Mouse (Mus musculus): Measurements from ENCODE around the gene Aida. TPM values are rescaled to one million over a fixed set of nuclear protein-coding genes. Genes with fewer than 3 reads are reported as not detected.
"Not testable (repeated sequence)": the region's sequence is repeated elsewhere in the genome, so short reads cannot be mapped to it uniquely, and the experiment has no call there.

Aida gene
- polyA plus RNA-seq, 1 experiment from 2014 or later = 14.0 TPM

- H3K9me3 ChIP-seq (replicated peaks; ENCODE audit: control insufficient read depth, low read length) = peaks cover 2% of the 10 kb centered on the region
- no peak overlapping the region for H3K27ac ChIP-seq (ENCODE audit: low read length)
- peaks cover 46% of the 10 kb centered on the region for H3K36me3 ChIP-seq (ENCODE audit: control insufficient read depth, insufficient read depth)
- no peak overlapping the region for H3K4me3 ChIP-seq (ENCODE audit: low read depth, low read length)
- ATAC-seq (ENCODE audit: low read depth) = no peak
- 84% methylated on average over 6 of the region's 6 CpGs for WGBS (ENCODE audit: insufficient replicate concordance)
- no peaks in the 10 kb centered on the region for H3K4me1 ChIP-seq (ENCODE audit: control insufficient read depth, low read depth, low read length)
- H3K27me3 ChIP-seq (ENCODE audit: control insufficient read depth, insufficient read depth, low read depth, low read length) = no peaks in the 10 kb centered on the region
- H3K4me2 ChIP-seq (ENCODE audit: low read depth, low read length) = no peak overlapping the region
- no peak overlapping the region for H3K9ac ChIP-seq (ENCODE audit: low read depth, low read length)
These were observed 28.0 kb downstream of the Aida start for GRCm38 (mm10) chr1:183324433-183324832.

DNA sequence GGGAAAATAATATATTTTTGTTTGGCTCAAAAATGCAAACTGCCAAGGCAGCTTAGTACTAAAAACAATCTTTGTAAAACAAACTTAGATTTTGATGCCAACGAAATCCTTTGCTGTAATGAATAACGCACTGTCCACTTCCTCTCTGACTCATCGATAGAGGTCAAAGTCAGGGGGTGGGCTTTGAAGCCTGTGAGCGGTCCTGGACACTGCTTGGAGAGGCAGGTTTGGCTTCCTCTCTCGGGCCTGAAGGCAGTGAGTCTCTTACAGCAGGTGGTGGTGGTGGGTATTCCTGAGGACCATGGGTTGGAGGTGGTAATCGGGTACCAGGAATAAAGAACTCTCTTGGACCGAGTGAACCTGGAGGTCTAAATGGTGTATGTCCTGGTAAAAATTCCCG, 30.8 kb downstream of the Aida start:
- Histone ChIP-seq H3K4me3 (ENCODE audit: low read depth, low read length) (no peak overlapping the region), H3K9ac (ENCODE audit: low read depth, low read length) (no peak overlapping the region), H3K9me3 (replicated peaks; ENCODE audit: control insufficient read depth, low read length) (peaks cover 2% of the 10 kb centered on the region), H3K4me1 (ENCODE audit: control insufficient read depth, low read depth, low read length) (no peaks in the 10 kb centered on the region), H3K36me3 (ENCODE audit: control insufficient read depth, insufficient read depth) (peaks cover 58% of the 10 kb centered on the region), H3K27ac (ENCODE audit: low read length) (no peak overlapping the region), H3K27me3 (ENCODE audit: control insufficient read depth, insufficient read depth, low read depth, low read length) (no peaks in the 10 kb centered on the region), H3K4me2 (ENCODE audit: low read depth, low read length) (no peak overlapping the region)
- ATAC-seq (ENCODE audit: low read depth) = no peak
- WGBS (ENCODE audit: insufficient replicate concordance) = 76% methylated on average over 8 of the region's 8 CpGs

GRCm38 (mm10) chr1:183342902-183343301, 46.5 kb downstream of the Aida start:
- H3K9ac ChIP-seq (ENCODE audit: low read depth, low read length); H3K4me2 ChIP-seq (ENCODE audit: low read depth, low read length); ATAC-seq (ENCODE audit: low read depth); H3K9me3 ChIP-seq (replicated peaks; ENCODE audit: control insufficient read depth, low read length); H3K27me3 ChIP-seq (ENCODE audit: control insufficient read depth, insufficient read depth, low read depth, low read length); H3K4me3 ChIP-seq (ENCODE audit: low read depth, low read length); H3K27ac ChIP-seq (ENCODE audit: low read length); H3K4me1 ChIP-seq (ENCODE audit: control insufficient read depth, low read depth, low read length): not testable (repeated sequence)
- H3K36me3 ChIP-seq (ENCODE audit: control insufficient read depth, insufficient read depth) = peaks cover 10% of the 10 kb centered on the region
- 85% methylated on average over 1 of the region's 1 CpGs for WGBS (ENCODE audit: insufficient replicate concordance)

GRCm38 (mm10) chr1:183344886-183345816, 48.8 kb downstream of the Aida start:
- H3K9me3 ChIP-seq (replicated peaks; ENCODE audit: control insufficient read depth, low read length) = no peaks in the 10 kb centered on the region
- ATAC-seq (ENCODE audit: low read depth) = peak; percentile 97
- H3K27ac ChIP-seq (ENCODE audit: low read length) = peak overlapping the region; percentile 97
- no peaks in the 10 kb centered on the region for H3K27me3 ChIP-seq (ENCODE audit: control insufficient read depth, insufficient read depth, low read depth, low read length)
- H3K36me3 ChIP-seq (ENCODE audit: control insufficient read depth, insufficient read depth) = peaks cover 4% of the 10 kb centered on the region
- peaks cover 5% of the 10 kb centered on the region for H3K4me1 ChIP-seq (ENCODE audit: control insufficient read depth, low read depth, low read length)
- H3K4me3 ChIP-seq (ENCODE audit: low read depth, low read length) = peak overlapping the region; percentile 95
- WGBS (ENCODE audit: insufficient replicate concordance) = under 1% methylated on average over 72 of the region's 72 CpGs
- H3K9ac ChIP-seq (ENCODE audit: low read depth, low read length) = peak overlapping the region; percentile 96
- peak overlapping the region; percentile 84 for H3K4me2 ChIP-seq (ENCODE audit: low read depth, low read length)

- Histone ChIP-seq H3K27me3 (ENCODE audit: control insufficient read depth, insufficient read depth, low read depth, low read length) (no peaks in the 10 kb centered on the region), H3K9ac (ENCODE audit: low read depth, low read length) (peak overlapping the region; percentile 96), H3K4me3 (ENCODE audit: low read depth, low read length) (peak overlapping the region; percentile 95), H3K27ac (ENCODE audit: low read length) (peak overlapping the region; percentile 97; the same call in 1 of the 2 replicates), H3K36me3 (ENCODE audit: control insufficient read depth, insufficient read depth) (peaks cover 4% of the 10 kb centered on the region), H3K4me1 (ENCODE audit: control insufficient read depth, low read depth, low read length) (peaks cover 5% of the 10 kb centered on the region), H3K4me2 (ENCODE audit: low read depth, low read length) (peak overlapping the region; percentile 84), H3K9me3 (replicated peaks; ENCODE audit: control insufficient read depth, low read length) (no peaks in the 10 kb centered on the region)
- no peak for ATAC-seq (ENCODE audit: low read depth)
- 4% methylated on average over 10 of the region's 10 CpGs for WGBS (ENCODE audit: insufficient replicate concordance)
These were observed 49.4 kb downstream of the Aida start for GRCm38 (mm10) chr1:183345817-183346195.

DNA sequence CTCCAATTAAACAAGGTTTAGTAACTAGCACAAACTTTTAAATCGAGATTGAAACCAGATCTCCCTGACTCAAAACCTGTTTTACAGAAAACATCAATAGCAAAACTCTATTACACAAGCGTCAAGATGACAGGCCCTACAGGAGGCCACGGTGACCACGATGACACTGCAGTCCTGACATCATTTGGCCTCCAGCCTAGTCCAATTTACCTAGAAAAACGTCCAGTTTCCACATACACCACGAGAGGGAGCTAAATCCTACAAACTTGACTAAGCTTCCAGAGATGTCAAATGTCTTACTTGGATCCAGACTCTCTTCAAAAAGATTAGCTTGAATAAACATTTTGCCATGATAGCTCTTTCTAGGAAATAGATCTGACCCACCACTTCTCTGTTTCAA, 53.5 kb downstream of the Aida start:
- Histone ChIP-seq H3K4me3 (ENCODE audit: low read depth, low read length) (no peak overlapping the region), H3K36me3 (ENCODE audit: control insufficient read depth, insufficient read depth) (no peaks in the 10 kb centered on the region), H3K9me3 (replicated peaks; ENCODE audit: control insufficient read depth, low read length) (no peaks in the 10 kb centered on the region), H3K27me3 (ENCODE audit: control insufficient read depth, insufficient read depth, low read depth, low read length) (no peaks in the 10 kb centered on the region), H3K4me2 (ENCODE audit: low read depth, low read length) (no peak overlapping the region), H3K4me1 (ENCODE audit: control insufficient read depth, low read depth, low read length) (peaks cover 5% of the 10 kb centered on the region), H3K27ac (ENCODE audit: low read length) (no peak overlapping the region), H3K9ac (ENCODE audit: low read depth, low read length) (no peak overlapping the region)
- no peak for ATAC-seq (ENCODE audit: low read depth)
- 6% methylated on average over 6 of the region's 6 CpGs for WGBS (ENCODE audit: insufficient replicate concordance)

DNA sequence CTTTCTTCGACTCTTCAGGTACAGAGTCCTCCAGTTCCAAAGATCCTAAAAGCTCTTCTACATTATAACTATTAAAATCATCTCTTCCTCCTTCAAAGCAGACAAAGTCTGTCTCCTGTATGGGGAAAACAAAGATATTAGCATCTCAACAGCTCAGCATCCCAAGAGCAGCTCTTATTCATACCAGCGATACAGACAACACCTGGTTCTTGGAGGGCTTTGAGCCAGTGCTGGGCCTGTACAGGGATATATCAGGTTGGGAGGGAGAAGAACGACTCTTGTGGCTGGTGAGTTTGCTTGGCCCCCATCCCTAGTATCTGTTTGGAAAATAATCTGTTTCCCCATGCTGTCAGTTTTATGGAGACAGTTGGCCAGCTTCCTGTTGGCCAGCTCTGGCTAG, 62.5 kb downstream of the Aida start:
- Histone ChIP-seq H3K9me3 (replicated peaks; ENCODE audit: control insufficient read depth, low read length) (no peaks in the 10 kb centered on the region), H3K27me3 (ENCODE audit: control insufficient read depth, insufficient read depth, low read depth, low read length) (no peaks in the 10 kb centered on the region), H3K4me3 (ENCODE audit: low read depth, low read length) (no peak overlapping the region), H3K9ac (ENCODE audit: low read depth, low read length) (no peak overlapping the region), H3K4me2 (ENCODE audit: low read depth, low read length) (no peak overlapping the region), H3K36me3 (ENCODE audit: control insufficient read depth, insufficient read depth) (peaks cover 5% of the 10 kb centered on the region; the same call in 1 of the 2 replicates), H3K27ac (ENCODE audit: low read length) (no peak overlapping the region), H3K4me1 (ENCODE audit: control insufficient read depth, low read depth, low read length) (no peaks in the 10 kb centered on the region; the same call in 1 of the 2 replicates)
- 75% methylated on average over 3 of the region's 3 CpGs for WGBS (ENCODE audit: insufficient replicate concordance)
- no peak for ATAC-seq (ENCODE audit: low read depth)

DNA sequence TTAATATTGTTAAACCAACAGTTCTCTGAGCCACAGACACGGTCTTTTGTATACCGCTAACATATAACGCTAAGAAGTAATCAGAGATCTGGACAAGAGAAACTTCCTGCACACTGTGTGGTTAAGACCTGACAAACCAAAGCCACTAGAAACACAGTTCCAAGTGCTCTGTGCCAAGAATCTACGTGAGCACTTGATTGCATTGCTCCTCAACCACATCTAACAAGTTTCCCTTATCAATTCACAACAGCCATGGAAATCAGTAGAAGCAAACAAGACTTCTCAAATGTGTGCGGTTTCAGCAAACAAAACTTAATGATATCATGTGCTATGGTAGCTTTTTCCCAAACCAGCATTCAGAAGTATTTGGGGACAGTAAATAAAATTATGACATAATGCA, 65.9 kb downstream of the Aida start:
- Histone ChIP-seq H3K36me3 (ENCODE audit: control insufficient read depth, insufficient read depth) (peaks cover 5% of the 10 kb centered on the region; the same call in 1 of the 2 replicates), H3K4me1 (ENCODE audit: control insufficient read depth, low read depth, low read length) (no peaks in the 10 kb centered on the region; the same call in 1 of the 2 replicates), H3K4me3 (ENCODE audit: low read depth, low read length) (no peak overlapping the region), H3K9ac (ENCODE audit: low read depth, low read length) (no peak overlapping the region), H3K27ac (ENCODE audit: low read length) (no peak overlapping the region), H3K4me2 (ENCODE audit: low read depth, low read length) (no peak overlapping the region), H3K9me3 (replicated peaks; ENCODE audit: control insufficient read depth, low read length) (no peaks in the 10 kb centered on the region), H3K27me3 (ENCODE audit: control insufficient read depth, insufficient read depth, low read depth, low read length) (no peaks in the 10 kb centered on the region)
- 22% methylated on average over 5 of the region's 5 CpGs for WGBS (ENCODE audit: insufficient replicate concordance)
- 0 out of 2 replicates have a peak, but pooled peaks have one; percentile 32 for ATAC-seq (ENCODE audit: low read depth)

Data from liver, embryonic 16.5 days (tissue).